ENCODE assay signal across 13 mouse cellular contexts in genomic region chr11:34836272-34836671, GRCm38 (mm10). TPM values are rescaled to one million over a fixed set of nuclear protein-coding genes. Genes with fewer than 3 reads are reported as not detected.
A peak's percentile ranks its signal among the peaks of the same experiment; 100 is the strongest.
DNase-seq lines count a peak whose midpoint lies in the region; ATAC-seq and TF ChIP-seq lines count a peak whose summit lies in the region.
"Had no signal": no experiment of that assay in that cellular context is flagged by ENCODE, and none has a peak within 500 bp of the region (broad histone marks: within the 10 kb centered on the region; RNA-seq: fewer than 3 reads in every experiment).

No protein-coding gene starts in this region.

- no peaks in the 10 kb centered on the region for H3K9me3 ChIP-seq in embryonic facial prominence, embryonic 11.5 days (replicated peaks; ENCODE audit: control insufficient read depth, low read length)
- no peaks in the 10 kb centered on the region for H3K9me3 ChIP-seq in embryonic facial prominence, embryonic 10.5 days
- H3K9me3 ChIP-seq in E14TG2a.4 (ENCODE audit: low read length): no peaks in the 10 kb centered on the region
- H3K9me3 ChIP-seq: embryonic facial prominence, embryonic 13.5 days; hindbrain, embryonic 13.5 days; midbrain, embryonic 15.5 days had no signal

- DNase-seq in embryonic facial prominence, embryonic 11.5 days (ENCODE audit: low spot score): peak; percentile 42
- DNase-seq in embryonic facial prominence, embryonic 10.5 days (ENCODE audit: low spot score): no peak
- peak; percentile 13 to 16 for DNase-seq in left cerebral cortex, postnatal 14 days (ENCODE audit: low spot score in 2 of 2)
- no peak for DNase-seq in left cerebral cortex, adult 18-20 months (ENCODE audit: low spot score in 2 of 2)
- DNase-seq in forelimb bud, embryonic 11.5 days (ENCODE audit: low read depth, low spot score): peak; percentile 24
- DNase-seq in neural tube, embryonic 10.5 days (ENCODE audit: extremely low spot score, low spot score): no peak
- DNase-seq in spleen, postnatal 14 days (ENCODE audit: low spot score in 2 of 2): no peak
- DNase-seq: adrenal gland, adult 2 months; lung, adult 2 months had no signal

- H3K4me2 ChIP-seq in embryonic facial prominence, embryonic 11.5 days (ENCODE audit: low read depth, low read length): no peak overlapping the region
- H3K4me2 ChIP-seq: embryonic facial prominence, embryonic 13.5 days; hindbrain, embryonic 13.5 days; midbrain, embryonic 15.5 days had no signal

- peak; percentile 60 for TF ChIP-seq CTCF in E14TG2a.4 (conservative IDR thresholded peaks at IDR 0.05; ENCODE audit: low read length)

- 44% methylated on average over 2 of the region's 2 CpGs for WGBS in embryonic facial prominence, embryonic 11.5 days
- 51% methylated on average over 2 of the region's 2 CpGs for WGBS in embryonic facial prominence, embryonic 10.5 days

- H3K4me3 ChIP-seq in embryonic facial prominence, embryonic 11.5 days (ENCODE audit: low read depth, low read length): no peak overlapping the region
- H3K4me3 ChIP-seq in embryonic facial prominence, embryonic 10.5 days: no peak overlapping the region
- no peak overlapping the region for H3K4me3 ChIP-seq in E14TG2a.4 (replicated peaks; ENCODE audit: low read length)
- H3K4me3 ChIP-seq: embryonic facial prominence, embryonic 13.5 days; hindbrain, embryonic 13.5 days; midbrain, embryonic 15.5 days had no signal

- no peaks in the 10 kb centered on the region for H3K36me3 ChIP-seq in embryonic facial prominence, embryonic 11.5 days (replicated peaks; ENCODE audit: control insufficient read depth, insufficient read depth, low read depth, low read length)
- peaks cover under 1% of the 10 kb centered on the region; the same call in 1 of the 2 replicates for H3K36me3 ChIP-seq in embryonic facial prominence, embryonic 10.5 days (replicated peaks)
- H3K36me3 ChIP-seq in E14TG2a.4 (ENCODE audit: insufficient read depth, low read length): peaks cover 2% of the 10 kb centered on the region; the same call in 1 of the 2 replicates
- H3K36me3 ChIP-seq: embryonic facial prominence, embryonic 13.5 days; hindbrain, embryonic 13.5 days; midbrain, embryonic 15.5 days had no signal

- H3K27me3 ChIP-seq in embryonic facial prominence, embryonic 11.5 days (ENCODE audit: control insufficient read depth, insufficient read depth, low read length): no peaks in the 10 kb centered on the region
- H3K27me3 ChIP-seq in embryonic facial prominence, embryonic 10.5 days (replicated peaks; ENCODE audit: low read depth, poor library complexity, severe bottlenecking): no peaks in the 10 kb centered on the region
- peaks cover 23% of the 10 kb centered on the region for H3K27me3 ChIP-seq in E14TG2a.4 (ENCODE audit: insufficient read depth, low read length)
- H3K27me3 ChIP-seq: embryonic facial prominence, embryonic 13.5 days; midbrain, embryonic 15.5 days had no signal

- H3K27ac ChIP-seq in embryonic facial prominence, embryonic 11.5 days (replicated peaks; ENCODE audit: low read depth, low read length): no peak overlapping the region
- H3K27ac ChIP-seq in embryonic facial prominence, embryonic 10.5 days (replicated peaks): no peak overlapping the region
- H3K27ac ChIP-seq: embryonic facial prominence, embryonic 13.5 days; hindbrain, embryonic 13.5 days; midbrain, embryonic 15.5 days had no signal

- H3K9ac ChIP-seq in embryonic facial prominence, embryonic 11.5 days (replicated peaks; ENCODE audit: low read length): no peak overlapping the region
- H3K9ac ChIP-seq: embryonic facial prominence, embryonic 13.5 days; hindbrain, embryonic 13.5 days; midbrain, embryonic 15.5 days had no signal

- H3K4me1 ChIP-seq in embryonic facial prominence, embryonic 11.5 days (ENCODE audit: control insufficient read depth, insufficient read depth, low read length): peaks cover 3% of the 10 kb centered on the region
- peaks cover 25% of the 10 kb centered on the region for H3K4me1 ChIP-seq in embryonic facial prominence, embryonic 10.5 days
- H3K4me1 ChIP-seq in E14TG2a.4 (replicated peaks; ENCODE audit: low read depth, low read length): peaks cover 20% of the 10 kb centered on the region

- no peak for ATAC-seq in embryonic facial prominence, embryonic 11.5 days (replicated peaks; ENCODE audit: insufficient number of reproducible peaks, low FRiP score, low TSS enrichment, low read depth)
- ATAC-seq: midbrain, embryonic 15.5 days had no signal

- intact Hi-C loops in left cerebral cortex, postnatal 14 days (cut with DNase I): no loop called here

RNA-seq across cellular contexts. Expression of gene Spdl1, which starts 2.8 kb away (rescaled TPM):
- 32.7 and 36.8 TPM in 2 replicates for polyA plus RNA-seq in embryonic facial prominence, embryonic 11.5 days (2014; fragmentation: Nextera tagmentation; extraction: Ambion mirVana)
- 32.2 and 33.3 TPM in 2 replicates for polyA plus RNA-seq in embryonic facial prominence, embryonic 10.5 days (2016; fragmentation: Nextera tagmentation; extraction: Ambion mirVana)
- total RNA-seq in left cerebral cortex, postnatal 14 days (2021): under 1 TPM; 0.70 to 0.91 TPM
- total RNA-seq in left cerebral cortex, adult 18-20 months (2021): under 1 TPM; 0.52 to 0.63 TPM

RNA-seq across cellular contexts. Expression of gene Dock2, which starts 52.6 kb away (rescaled TPM):
- polyA plus RNA-seq in embryonic facial prominence, embryonic 11.5 days (2014; fragmentation: Nextera tagmentation; extraction: Ambion mirVana): 0.53 and 1.0 TPM in 2 replicates
- 0.59 TPM in 2 replicates for polyA plus RNA-seq in embryonic facial prominence, embryonic 10.5 days (2016; fragmentation: Nextera tagmentation; extraction: Ambion mirVana)
- 1 to 10 TPM; 3.1 to 3.4 TPM for total RNA-seq in left cerebral cortex, postnatal 14 days (2021)
- 1 to 10 TPM; 2.9 to 3.0 TPM for total RNA-seq in left cerebral cortex, adult 18-20 months (2021)

Comparison
In these comparisons a context has a peak if more than half of its experiments do, and no peak if none do; other contexts are left out.
1. DNase-seq: peak in embryonic facial prominence, embryonic 11.5 days (single experiment), left cerebral cortex, postnatal 14 days (2 of 2) and forelimb bud, embryonic 11.5 days (single experiment); none in embryonic facial prominence, embryonic 10.5 days (single experiment), left cerebral cortex, adult 18-20 months (0 of 2), neural tube, embryonic 10.5 days (single experiment) and spleen, postnatal 14 days (0 of 2).